Mouse (Mus musculus) WW6 (cell line): ENCODE measurements around the gene Sycn.

Source experiments
- DNase-seq: peaks from one replicate; pipeline ENCODE4 v3.0.0-alpha.2; 2013; ENCODE audit warnings: low read depth, low spot score

The Sycn gene

DNA sequence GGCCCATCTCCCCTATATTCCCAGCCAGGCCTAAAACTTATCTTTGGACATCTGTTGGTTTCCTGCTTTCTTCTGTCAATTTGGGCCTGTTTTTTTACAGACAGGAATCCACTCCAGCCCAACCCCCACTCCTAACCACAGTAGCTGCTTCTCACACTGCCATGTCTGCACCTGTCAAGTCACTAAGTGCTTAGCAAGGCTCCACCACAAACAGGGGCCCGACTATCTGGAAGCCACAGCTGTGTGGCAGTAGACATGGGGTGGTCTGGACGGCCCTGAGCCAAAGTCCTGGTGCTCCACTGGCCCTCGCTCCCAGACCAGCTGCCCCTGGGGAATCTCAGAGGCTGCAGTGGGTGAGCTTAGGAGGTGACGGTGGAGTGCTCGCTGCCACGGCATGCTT, 17.0 kb downstream of the Sycn start:
- no peak for DNase-seq

DNA sequence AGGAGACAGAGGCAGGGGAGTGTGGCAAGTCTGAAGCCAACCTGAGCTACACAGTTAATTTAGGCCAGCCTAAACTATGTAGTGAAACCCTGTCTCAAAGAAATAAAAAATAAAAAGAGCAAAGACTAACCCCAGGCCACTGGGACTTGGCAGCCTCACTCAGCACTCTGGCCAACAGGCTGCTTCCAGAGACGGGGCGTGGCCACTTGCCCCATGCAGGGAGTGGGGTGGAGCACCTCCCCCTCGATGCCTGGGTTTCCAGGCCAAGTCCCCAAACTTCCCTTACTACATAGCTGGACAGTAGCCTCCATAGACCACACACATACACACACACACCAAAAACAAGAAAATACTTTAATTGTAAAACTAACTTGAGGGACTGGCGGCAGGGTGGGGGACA, 17.8 kb downstream of the Sycn start:
- no peak for DNase-seq

DNA sequence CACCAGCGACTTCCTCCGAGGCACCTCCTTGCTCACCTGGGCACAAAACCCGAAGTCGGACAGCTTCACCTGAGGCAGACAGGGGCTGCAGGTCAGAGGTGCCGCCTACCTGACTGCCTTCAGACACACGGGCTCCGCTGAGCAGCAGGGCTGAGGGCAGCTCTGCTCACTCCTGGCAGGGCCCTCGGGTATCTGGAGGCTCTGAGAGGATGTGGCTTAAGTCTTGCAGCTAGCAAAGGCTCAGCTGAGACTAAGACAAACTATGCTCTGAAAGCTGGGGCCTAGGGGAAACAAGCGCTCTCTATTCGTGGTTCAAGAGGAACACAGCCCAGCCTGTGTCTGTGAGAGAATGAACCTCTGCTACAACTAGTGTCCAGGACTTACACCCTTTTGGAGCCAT, 20.2 kb downstream of the Sycn start:
- DNase-seq: no peak

DNA sequence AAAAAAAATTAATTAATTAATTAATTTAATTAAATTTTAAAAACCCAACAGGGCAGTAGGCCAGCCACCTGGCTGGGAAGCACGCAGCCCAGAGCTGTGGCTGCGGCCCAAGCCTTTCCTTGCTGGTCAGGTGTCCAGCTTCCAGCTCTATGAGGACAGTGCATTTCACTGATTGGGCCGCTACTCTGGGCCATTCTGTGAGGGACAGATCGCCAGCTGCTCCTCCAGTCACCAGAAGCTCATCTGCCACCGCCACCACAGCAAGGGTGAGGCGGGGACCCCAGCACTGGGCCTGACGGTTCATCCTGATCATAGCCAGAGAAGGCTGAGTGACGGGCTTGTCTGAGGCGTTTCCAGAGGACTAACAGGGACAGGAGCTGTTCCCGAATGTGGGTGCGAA, 21.3 kb downstream of the Sycn start:
- DNase-seq: no peak

DNA sequence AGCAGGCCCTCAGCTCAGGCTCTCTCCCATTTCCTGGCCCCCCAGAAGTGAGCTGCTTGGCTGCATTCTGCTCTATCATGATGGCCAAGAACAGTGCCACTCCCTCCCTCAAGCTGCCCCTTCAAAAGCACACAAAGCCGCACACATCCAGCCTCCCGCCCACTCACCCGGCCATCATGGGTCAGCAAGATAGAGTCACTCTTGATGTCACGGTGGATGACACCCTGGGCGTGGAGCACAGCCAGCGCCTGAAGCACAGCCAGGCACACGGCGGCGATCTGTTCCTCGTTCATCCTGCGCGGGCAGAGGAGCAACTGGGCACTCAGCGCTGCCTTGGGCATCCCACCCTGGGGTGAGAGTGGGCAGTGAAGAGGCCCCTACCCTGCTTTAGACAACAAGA, 21.7 kb downstream of the Sycn start:
- no peak for DNase-seq

DNA sequence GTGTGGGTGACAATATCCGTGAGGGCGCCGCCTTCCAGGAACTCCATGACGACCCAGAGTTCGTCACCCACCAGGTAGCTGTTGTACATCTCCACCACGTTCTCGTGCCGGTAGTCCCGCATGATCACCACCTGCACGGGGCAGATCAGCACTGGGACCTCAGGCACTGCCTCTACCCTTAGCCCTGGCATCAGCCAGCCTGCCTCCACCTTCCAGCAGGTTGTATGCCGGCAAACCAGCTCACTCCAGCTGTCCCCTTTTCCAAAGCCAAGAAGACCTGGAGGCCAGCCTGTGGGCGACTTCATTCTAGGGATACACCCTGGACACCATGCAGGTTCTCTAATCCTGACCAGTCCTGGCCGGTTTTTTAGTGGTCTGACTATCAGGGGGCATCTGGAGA, 22.3 kb downstream of the Sycn start:
- DNase-seq: no peak

DNA sequence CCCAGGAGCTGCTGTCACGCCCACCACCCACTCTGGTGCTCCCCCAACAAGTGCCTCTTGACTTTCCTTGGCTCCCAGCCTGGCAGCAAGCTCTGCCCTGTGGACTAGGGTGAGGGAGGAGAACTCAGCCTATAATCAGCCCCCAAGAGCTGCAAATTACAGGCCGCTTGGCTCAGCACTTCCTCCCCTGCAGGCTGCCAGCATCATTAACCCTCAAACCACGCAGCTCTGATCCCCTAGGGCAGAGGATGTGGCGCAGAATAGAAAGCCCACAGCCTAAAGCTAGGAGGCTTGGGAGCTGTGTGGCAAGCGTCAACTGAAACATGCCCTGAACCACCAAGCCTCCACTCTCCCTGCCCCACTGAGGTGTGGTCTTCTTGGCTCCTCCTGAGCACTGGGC, 24.7 kb downstream of the Sycn start:
- no peak for DNase-seq

DNA sequence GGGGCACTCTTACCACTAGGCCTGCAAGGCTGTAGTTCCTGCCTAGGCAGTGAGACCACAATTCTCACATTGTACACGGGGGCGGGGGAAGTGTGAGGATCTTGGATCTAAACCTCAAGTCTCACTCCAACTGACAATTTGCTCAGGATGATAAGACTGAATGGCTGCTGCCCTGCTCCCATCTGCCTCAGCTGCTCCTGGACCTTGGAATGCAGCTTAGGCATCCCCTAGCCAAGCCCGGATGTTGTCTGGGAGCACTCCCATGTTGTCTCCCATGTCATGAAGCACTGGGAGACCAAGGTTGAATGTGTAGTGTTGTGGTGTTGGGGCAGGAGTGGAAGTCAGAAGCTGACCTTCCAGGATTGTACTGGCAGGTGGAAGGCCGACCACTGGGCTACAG, 26.9 kb downstream of the Sycn start:
- DNase-seq: no peak

DNA sequence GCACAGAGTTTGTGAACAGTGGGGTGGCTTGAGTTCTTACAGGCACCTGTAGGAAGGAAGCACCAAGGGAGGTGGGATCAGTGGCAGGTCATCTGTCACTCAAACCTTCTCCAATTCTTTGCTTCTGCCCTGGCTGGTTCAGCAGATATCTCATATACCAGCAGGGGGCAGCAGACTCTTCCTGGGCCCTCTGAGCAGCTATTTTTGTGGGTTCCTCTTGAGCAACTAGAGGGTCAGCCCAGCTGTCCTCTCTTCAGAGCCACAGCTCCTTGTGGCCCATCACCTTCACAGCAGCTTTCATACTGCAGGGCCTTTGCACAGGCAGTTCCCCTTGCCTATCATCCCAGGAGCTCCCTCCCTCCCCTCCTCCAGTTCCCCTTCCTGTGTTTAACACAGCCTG, 27.6 kb downstream of the Sycn start:
- DNase-seq: no peak

DNA sequence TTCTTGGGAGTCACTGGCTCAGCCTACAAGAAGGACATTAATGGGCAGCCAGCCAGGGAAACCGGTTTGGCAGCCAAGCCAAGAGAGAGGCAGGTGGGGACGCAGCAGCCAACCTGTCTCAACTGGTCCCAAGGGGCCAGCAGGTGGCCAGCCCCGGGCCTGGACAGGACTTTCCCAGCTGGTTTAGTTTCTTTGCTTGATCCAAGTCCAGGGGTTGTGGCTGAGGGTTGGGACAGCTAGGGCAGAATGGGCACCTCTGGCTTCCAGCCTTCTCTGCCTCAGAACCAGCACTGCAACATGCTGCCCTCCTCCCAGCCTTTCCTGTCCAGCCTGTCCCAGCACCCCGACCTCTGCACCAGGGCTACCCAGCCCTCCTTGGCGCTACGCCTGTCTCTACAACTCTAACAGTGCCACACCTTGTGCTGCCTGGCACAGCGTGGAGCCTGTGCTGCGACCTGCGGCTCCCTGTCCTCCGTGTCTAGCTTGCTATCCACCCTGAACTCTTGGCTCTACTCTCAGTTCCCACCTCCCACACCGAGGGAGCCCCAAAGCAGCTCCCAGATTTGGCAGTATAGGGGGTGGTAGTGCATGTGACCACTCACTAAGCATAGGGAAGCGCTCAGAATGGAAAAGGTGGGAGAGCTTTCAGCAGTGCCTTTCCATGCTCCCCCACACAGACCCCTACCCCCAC, 29.8 kb downstream of the Sycn start:
- no peak for DNase-seq

DNA sequence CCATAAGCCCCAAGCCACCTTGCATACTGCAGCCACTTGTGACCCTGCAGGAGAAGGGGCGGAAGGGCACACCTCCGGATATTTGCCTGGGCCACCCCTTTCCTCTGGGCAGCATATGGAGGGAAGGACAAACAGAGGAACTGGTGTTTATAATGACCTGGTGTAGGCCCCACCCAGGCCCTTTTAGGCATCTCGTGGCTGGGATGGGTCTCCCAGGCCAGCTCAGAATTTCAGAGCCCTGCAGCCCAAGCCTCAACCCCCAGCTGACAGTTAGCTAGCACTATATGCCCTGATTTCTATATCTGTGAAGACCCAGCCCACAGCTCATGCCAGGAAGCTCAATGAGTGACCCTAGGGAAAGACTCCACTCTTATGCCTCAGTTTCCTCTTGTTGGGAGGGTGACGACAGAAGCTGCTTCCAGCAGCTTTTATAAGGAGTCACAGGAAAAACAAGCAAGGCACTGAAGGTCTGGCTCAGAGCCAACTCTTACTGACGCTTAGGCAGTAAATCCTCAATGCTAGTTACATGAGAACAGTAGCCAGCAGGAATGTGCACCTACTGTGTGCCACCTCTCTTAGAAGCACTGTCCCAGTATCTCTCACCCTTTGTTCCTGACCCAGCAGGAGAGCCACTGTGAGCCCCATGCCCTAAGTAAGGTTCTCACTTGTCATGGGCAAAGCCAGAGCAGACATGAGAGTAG, 30.4 kb downstream of the Sycn start:
- DNase-seq: no peak

DNA sequence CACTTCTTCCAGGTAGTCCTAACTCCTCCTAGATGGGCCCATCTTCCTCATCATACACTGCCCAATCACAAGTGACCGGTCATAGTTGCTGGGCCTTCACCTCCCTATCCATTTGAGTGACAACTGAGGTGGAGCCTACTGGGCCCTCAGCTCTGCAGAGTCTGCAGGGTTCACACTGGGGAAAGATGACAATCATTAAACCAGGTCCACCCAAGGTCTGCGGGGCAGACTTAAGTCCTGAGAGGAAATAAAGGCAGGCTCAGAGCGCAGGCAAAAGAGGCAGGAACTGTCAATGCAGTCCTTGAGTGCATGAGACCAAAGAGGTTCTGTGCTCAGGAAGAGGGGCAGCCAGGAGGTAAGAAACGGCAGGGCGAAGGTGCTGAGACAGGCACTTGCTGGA, 32.0 kb downstream of the Sycn start:
- no peak for DNase-seq

DNA sequence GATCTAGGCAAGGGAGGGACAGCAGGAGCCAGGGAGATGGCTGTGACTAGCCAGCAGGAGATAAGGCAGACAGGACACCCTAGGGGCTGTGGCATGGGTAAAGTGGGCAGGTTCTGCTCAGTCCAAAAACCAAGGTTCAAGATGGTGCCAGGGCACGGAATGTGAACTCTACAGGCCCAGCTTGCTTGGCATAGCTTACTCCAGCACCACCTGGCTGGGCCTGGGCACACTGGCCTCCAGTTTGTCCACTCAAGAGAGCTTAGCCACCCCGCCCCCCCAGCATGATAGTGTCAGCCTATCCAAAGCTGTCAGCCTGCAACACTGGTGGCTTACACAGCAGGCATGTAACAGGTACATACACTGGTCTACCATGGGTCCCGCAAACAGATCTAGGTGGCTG, 32.6 kb downstream of the Sycn start:
- DNase-seq: no peak

DNA sequence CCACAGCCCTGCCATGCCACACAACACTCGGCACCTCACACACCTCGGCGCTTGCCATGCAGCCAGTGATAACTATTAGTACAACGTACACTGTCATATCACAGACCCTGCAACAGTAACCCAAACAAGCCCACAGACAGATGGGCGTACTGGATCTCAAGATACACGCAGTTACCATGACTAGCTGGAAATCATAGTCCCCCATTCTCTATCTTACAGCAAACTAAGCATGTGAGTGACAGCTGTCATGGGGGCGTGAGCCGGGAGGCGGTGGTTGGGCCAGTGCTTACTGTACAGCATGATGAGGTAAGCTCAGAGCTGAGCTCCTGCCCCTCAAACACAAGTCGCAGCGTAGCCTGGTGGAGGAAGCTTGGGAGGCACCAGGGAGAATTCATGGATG, 34.9 kb downstream of the Sycn start:
- no peak for DNase-seq

DNA sequence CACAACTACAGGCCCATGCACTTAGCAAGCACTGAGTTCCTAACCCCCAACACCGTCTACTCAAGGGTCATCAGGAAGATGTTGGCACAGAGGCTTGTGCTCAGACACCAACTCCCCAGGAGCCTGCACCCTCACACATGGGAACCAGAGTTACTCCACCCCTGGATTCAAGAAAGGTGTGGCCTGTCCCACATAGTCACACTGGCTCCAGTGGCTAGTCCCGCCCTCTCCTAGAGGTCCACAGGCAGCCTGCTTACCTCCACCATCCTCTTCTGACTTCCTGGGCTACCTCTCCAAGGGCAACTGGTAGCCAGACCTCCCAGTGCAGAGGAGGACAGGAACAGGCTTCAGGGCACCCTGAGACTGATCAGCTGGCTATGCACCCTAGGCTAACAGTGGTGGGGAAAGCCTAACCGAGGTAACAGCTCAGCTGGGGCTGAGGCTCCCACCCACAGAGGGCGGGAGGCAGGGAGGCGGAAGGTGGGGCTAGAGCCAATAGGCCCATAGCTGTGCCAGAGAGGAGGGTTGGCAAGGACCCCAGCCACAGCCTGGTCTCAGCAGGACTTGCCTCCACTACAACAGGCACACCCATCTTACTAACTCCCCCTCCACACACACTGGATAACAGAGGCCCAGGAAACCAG, 35.7 kb downstream of the Sycn start:
- no peak for DNase-seq

DNA sequence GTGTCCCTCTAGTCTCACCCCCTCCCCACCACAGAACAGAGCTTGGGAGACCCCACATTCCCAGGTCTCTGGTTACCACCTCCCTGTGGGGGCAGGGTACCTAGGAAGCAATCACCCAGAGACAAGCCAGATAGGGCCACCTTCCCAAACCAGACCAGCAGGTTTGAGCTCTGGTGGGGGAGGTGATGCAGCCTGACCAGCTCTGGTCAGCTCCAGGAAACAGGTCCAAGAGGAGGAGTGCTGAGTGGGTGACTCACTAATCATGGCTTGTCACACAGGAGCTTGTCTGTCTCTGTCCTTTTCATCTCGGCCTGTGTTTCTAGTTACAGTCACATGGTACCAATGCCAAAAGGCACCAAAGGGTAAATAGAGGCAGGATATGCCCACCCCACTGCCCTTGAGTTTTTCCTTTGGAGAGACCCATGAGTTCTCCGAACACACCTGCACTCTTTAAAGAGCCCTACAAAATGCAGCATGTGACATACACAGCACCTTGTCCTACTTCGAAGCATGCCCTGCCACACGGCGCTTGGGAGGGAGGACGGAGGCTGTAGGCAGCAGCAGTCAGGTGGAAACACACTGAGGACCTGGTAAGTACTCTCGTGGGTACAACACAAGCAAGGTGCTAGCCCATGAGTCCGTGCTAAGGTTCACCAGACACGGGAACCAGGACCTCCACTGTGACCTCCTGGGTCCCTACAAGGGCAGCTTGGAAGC, 37.3 kb downstream of the Sycn start:
- no peak for DNase-seq

DNA sequence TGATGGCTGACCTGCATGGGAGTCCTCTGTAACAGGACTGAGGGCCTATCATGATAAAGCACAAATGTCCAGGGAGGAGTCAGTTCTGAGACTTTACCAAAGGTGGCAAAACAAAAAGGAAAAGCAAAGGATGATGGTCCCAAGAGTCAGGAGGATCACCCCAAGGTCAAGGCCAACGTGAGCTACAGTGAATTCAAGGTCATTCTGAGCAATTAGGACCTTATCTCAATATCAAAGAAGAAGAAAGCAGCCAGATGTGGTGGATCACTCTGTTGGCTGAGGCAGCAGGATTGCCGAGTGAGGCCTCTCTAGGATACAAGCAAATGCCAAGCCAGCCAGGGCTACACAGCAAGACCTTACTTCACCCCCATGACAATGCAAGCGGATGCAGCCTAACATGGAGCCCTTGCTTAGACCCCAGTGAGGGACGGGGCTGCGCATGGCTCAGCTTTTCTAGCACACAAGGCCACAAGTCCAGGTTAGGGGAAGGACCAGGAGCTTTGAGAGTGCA, 37.9 kb downstream of the Sycn start:
- DNase-seq: no peak

DNA sequence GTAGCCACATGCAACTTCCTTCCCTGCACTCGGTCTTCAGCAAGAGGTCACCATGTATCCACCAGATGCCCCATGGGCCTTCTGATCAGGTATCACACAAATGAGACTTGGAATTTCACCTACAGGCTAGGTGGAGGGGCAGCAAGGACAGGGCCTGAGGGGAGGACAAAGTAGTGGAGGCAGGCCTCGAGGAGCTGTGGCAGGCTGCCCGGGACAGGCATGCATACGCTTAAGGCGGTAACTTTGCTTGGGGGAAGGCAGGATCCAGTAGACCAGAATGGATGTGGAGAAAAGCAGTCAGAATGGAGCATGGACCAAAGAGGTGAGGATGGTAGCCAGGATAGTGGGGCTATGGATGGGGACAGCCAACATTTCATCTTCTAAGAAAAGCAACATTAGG, 39.1 kb downstream of the Sycn start:
- no peak for DNase-seq

DNA sequence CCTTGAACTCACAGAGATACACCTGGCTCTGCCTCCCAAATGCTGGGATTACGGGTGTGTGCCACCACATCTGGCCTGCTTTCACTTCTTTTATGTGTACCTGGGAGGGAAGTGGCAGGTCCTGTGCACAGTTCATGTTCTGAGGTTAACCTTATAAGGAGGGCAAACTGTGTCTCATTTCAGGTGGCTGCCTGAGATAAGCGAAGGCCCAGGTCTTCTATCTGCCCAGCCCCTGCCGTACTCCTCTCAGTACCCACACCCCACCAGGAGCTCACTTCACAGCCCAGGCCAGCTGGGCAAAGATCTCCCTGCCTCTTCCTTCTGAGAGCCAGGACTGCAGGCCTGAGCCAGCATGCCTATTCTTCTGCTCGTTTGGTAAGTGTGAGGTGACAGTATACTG, 41.0 kb downstream of the Sycn start:
- DNase-seq: no peak

DNA sequence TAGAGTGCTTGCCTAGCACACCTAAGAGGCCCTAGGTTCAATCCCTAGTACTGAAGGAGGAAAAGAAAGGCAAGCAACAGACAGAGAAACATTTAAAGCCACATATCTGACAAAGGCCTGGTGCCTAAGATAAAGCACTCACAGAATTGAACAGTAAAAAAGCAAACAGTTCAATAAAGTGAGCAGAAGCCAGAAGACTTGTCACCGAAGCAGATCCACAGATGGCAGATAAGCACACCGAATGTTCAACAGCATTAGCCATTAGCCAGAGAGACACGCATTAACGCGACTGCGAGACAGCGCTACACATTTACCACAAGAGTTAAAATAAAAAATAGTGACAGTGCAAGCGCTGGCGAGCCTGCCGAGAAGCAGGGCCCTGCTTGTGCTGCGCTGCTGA, 42.2 kb downstream of the Sycn start:
- DNase-seq: no peak

DNA sequence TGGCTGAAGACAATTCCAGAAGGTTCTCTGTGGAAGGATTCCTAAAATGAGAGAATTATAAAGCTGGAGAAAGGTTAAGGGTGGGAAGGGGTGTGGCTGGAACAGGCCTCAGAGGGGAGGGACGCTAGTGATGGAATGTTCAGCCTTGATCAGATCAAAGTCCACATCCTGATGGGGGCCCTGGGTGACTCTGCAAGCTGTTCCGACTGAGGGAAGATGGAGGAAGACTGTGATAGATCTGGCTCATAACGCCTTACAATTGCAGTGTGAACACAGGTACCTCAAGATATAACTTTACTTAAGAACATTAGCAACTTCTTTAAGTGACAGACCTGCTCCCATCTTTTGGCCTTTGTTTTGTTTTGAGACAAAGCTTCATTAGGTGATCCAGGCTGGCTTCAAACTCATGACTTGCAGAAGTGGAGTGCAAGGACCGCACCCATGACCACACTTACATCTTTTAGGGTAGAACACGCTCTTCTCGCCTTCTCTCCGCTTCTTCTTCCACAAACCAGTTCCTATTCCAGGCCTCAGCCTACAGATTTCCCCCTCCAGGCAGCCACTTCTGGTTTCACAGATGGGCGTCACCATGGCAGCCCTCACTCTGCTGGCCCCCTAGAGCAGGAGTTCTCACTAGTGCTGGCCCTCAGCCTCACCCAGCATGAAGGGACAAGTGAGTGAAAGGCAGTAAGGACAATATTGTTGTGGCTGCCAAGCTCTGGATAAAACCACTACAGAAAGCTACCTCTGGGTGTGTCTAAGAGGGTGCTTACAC, 43.1 kb downstream of the Sycn start:
- no peak for DNase-seq

DNA sequence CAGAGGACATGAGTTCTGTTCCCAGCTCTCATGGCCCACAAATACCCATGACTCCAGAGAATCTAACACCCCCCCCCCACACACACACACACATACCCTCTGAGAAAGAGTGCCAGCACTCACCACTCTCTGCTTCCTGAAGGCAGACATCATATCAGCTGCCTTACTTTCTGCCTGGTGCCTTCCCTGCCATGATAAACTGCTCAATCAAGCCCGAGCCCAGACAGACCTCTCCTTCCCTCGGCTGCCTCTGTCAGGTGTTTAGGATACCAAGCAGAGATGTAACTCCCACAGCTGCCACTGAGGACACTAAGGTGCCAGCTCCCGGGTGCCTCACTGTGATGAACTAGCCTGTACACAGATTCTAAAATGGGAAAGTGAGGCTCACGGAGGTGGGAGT, 43.8 kb downstream of the Sycn start:
- DNase-seq: no peak
